Mouse (Mus musculus): ENCODE data around the gene Susd5. TPM values are rescaled to one million over a fixed set of nuclear protein-coding genes. Genes with fewer than 3 reads are reported as not detected.

Gene Susd5
- total RNA-seq, 2 experiments from 2014 or later = 2.4 to 3.3 TPM

Other genes with a start within 250 kb of the Susd5 start
- gene Ubp1, start 126.2 kb upstream of the Susd5 start, total RNA-seq (2021) = 10 to 100 TPM; 16.0 to 16.2 TPM
- 1 to 10 TPM; 1.2 TPM for gene Fbxl2, start 10.9 kb upstream of the Susd5 start, total RNA-seq (2021)

Data from gastrocnemius, postnatal 14 days (tissue).